Comparison of ENCODE assay signal across 22 mouse cellular contexts in genomic region chr10:99178118-99178517, GRCm38 (mm10). TPM values are rescaled to one million over a fixed set of nuclear protein-coding genes. Genes with fewer than 3 reads are reported as not detected.
A peak's percentile ranks its signal among the peaks of the same experiment; 100 is the strongest.
DNase-seq lines count a peak whose midpoint lies in the region; ATAC-seq and TF ChIP-seq lines count a peak whose summit lies in the region.
"Had no signal": no experiment of that assay in that cellular context is flagged by ENCODE, and none has a peak within 500 bp of the region (broad histone marks: within the 10 kb centered on the region; RNA-seq: fewer than 3 reads in every experiment).

No protein-coding gene starts in this region.

- WGBS in kidney, postnatal 0 days: 96% methylated on average over 2 of the region's 2 CpGs

- peak; percentile 43 for TF ChIP-seq CTCF in kidney, postnatal 0 days (IDR thresholded peaks at IDR 0.05; ENCODE audit: low read depth)
- TF ChIP-seq CTCF in Patski (IDR thresholded peaks at IDR 0.05): peak; percentile 41

- H3K9me3 ChIP-seq in kidney, postnatal 0 days (replicated peaks; ENCODE audit: low read length): no peaks in the 10 kb centered on the region
- H3K9me3 ChIP-seq: embryonic facial prominence, embryonic 13.5 days; G1E had no signal

- no peaks in the 10 kb centered on the region for H3K36me3 ChIP-seq in kidney, postnatal 0 days (ENCODE audit: insufficient read depth, low read length)
- H3K36me3 ChIP-seq: embryonic facial prominence, embryonic 13.5 days; G1E had no signal

- H3K4me1 ChIP-seq in kidney, postnatal 0 days (replicated peaks; ENCODE audit: insufficient read depth, low read length): peaks cover 4% of the 10 kb centered on the region

- no peak for DNase-seq in kidney, postnatal 0 days (ENCODE audit: low spot score)
- no peak for DNase-seq in kidney, postnatal 36 days
- peak; percentile 55 for DNase-seq in thymus, postnatal 4 days
- DNase-seq in thymus, postnatal 36 days: no peak
- no peak for DNase-seq in Patski (ENCODE audit: low read depth, low spot score)
- DNase-seq in adrenal gland, postnatal 4 days (ENCODE audit: low spot score in 2 of 2): no peak
- no peak for DNase-seq in spleen, postnatal 4 days (ENCODE audit: low spot score in 2 of 2)
- DNase-seq: cerebellum, adult 11-12 months; gastrocnemius, postnatal 10 days; kidney, postnatal 10 days; left cerebral cortex, postnatal 4 days; lung, adult 18-20 months had no signal

- no peak overlapping the region for H3K4me3 ChIP-seq in kidney, postnatal 0 days (replicated peaks; ENCODE audit: low read depth, low read length)
- H3K4me3 ChIP-seq: embryonic facial prominence, embryonic 13.5 days had no signal

- no peak overlapping the region for H3K27ac ChIP-seq in kidney, postnatal 0 days
- H3K27ac ChIP-seq: embryonic facial prominence, embryonic 13.5 days had no signal

- CTCF ChIA-PET in Patski (lab: Charles Lee): interaction anchor here (1.1 kb wide), 1 partner anchor 12 kb away, joined by 3 read pairs; no protein-coding TSS in a partner anchor

- H3K4me2 ChIP-seq in kidney, postnatal 0 days (ENCODE audit: low read length): no peak overlapping the region
- H3K4me2 ChIP-seq: embryonic facial prominence, embryonic 13.5 days; heart, embryonic 11.5 days had no signal

- ATAC-seq in kidney, postnatal 0 days (replicated peaks; ENCODE audit: low FRiP score, low read depth): no peak
- no peak for ATAC-seq in Patski
- ATAC-seq: activated CD4-positive, CD25-positive, alpha-beta regulatory T cell, adult 4 months; midbrain, embryonic 16.5 days had no signal

- in situ Hi-C loops in Patski (cut with MboI; ENCODE audit: low pct_unique_long_range_greater_than_20kb): no loop called here

- H3K27me3 ChIP-seq in kidney, postnatal 0 days (ENCODE audit: insufficient read depth, low read length): no peaks in the 10 kb centered on the region
- H3K27me3 ChIP-seq in Patski: no peaks in the 10 kb centered on the region
- H3K27me3 ChIP-seq: embryonic facial prominence, embryonic 13.5 days had no signal

- POLR2A ChIA-PET in Patski (lab: Charles Lee): no interaction called here

- no peak overlapping the region for H3K9ac ChIP-seq in kidney, postnatal 0 days (ENCODE audit: low read depth, low read length)
- H3K9ac ChIP-seq: embryonic facial prominence, embryonic 13.5 days had no signal

RNA-seq across cellular contexts. Expression of gene Phxr2, which starts 52.0 kb away (rescaled TPM):
- not detected in 2 replicates for polyA plus RNA-seq in kidney, postnatal 0 days (2015; fragmentation: Nextera tagmentation; extraction: Ambion mirVana)
- polyA plus RNA-seq in Patski (2021): not detected
- total RNA-seq in adrenal gland, postnatal 4 days (2021): not detected
- total RNA-seq: G1E; gastrocnemius, postnatal 10 days; heart, postnatal 25 days; layer of hippocampus, postnatal 14 days; left cerebral cortex, postnatal 4 days; megakaryocyte progenitor cell, adult 5-6 weeks had no signal
- polyA plus RNA-seq: cortical plate, adult 2 months; embryonic facial prominence, embryonic 13.5 days; G1E; heart, embryonic 11.5 days; midbrain, embryonic 16.5 days; neural tube, embryonic 11.5 days had no signal
